Mouse (Mus musculus): Measurements from ENCODE around the gene Tmem263. TPM values are rescaled to one million over a fixed set of nuclear protein-coding genes. Genes with fewer than 3 reads are reported as not detected.

The Tmem263 gene
- total and polyA plus RNA-seq, 3 experiments = 11.8 to 15.7 TPM; not detected in 1

- Histone ChIP-seq H3K79me2 (ENCODE audit: control insufficient read depth, insufficient read depth, low read length, poor library complexity) (no peaks in the 10 kb centered on the region), H3K4me1 (ENCODE audit: control insufficient read depth in 1 of 2, insufficient read depth in 2 of 2, low read length in 2 of 2) (peaks cover 0 to 4% of the 10 kb centered on the region in 2 experiments; a peak in 2 of 4 replicates), H3K27ac (ENCODE audit: control insufficient read depth, low read depth, low read length) (no peak within 1 kb of the TSS), H3K9ac (ENCODE audit: control insufficient read depth, low read depth, low read length, poor library complexity, severe bottlenecking) (peak within 1 kb of the TSS; percentile 65), H3K27me3 (ENCODE audit: control insufficient read depth in 1 of 2, insufficient read depth in 2 of 2, low read length in 2 of 2) (no peaks in the 10 kb centered on the region; a peak in 1 of 4 replicates), H3K9me3 (replicated peaks; ENCODE audit: insufficient read depth, low read length) (no peaks in the 10 kb centered on the region), H3K36me3 (ENCODE audit: control insufficient read depth in 1 of 2, insufficient read depth in 2 of 2, low read length in 2 of 2) (peaks cover 0 to 7% of the 10 kb centered on the region in 2 experiments; a peak in 1 of 4 replicates), H3K4me3 (ENCODE audit: control insufficient read depth in 1 of 2, insufficient read depth in 1 of 2, low read depth in 2 of 2, low read length in 2 of 2) (peak within 1 kb of the TSS; percentile 83 to 95)
- peak; percentile 98 for DNase-seq (ENCODE audit: low read depth, low spot score)
- TF ChIP-seq USF1 (IDR thresholded peaks at IDR 0.05; ENCODE audit: low read depth, low read length) = peak; percentile 59
- peak; percentile 79 for TF ChIP-seq ELF1 (IDR thresholded peaks at IDR 0.05; ENCODE audit: low read depth, low read length)
- peak; percentile 79 for TF ChIP-seq CHD2 (IDR thresholded peaks at IDR 0.05; ENCODE audit: low read length)
- no peak for TF ChIP-seq SIN3A (IDR thresholded peaks at IDR 0.05; ENCODE audit: low read length)
- TF ChIP-seq ZC3H11A (IDR thresholded peaks at IDR 0.05; ENCODE audit: low read depth, low read length) = no peak
- TF ChIP-seq ZNF384 (IDR thresholded peaks at IDR 0.05; ENCODE audit: low read depth, low read length) = no peak
- TF ChIP-seq TAL1 (IDR thresholded peaks at IDR 0.05; ENCODE audit: low read length) = no peak
- no peak for TF ChIP-seq ZMIZ1 (IDR thresholded peaks at IDR 0.05; ENCODE audit: low read depth, low read length)
- no peak for TF ChIP-seq GATA1 (IDR thresholded peaks at IDR 0.05; ENCODE audit: low read depth, low read length)
- no peak for TF ChIP-seq MEF2A (IDR thresholded peaks at IDR 0.05; ENCODE audit: extremely low read depth, insufficient replicate concordance, low read depth, low read length, poor library complexity, severe bottlenecking)
- peak; percentile 35; the same call in 1 of the 2 replicates for TF ChIP-seq KAT2A (conservative IDR thresholded peaks at IDR 0.05; ENCODE audit: low read depth, low read length)
- TF ChIP-seq MAX (IDR thresholded peaks at IDR 0.05; ENCODE audit: low read length) = no peak
- TF ChIP-seq RCOR1 (IDR thresholded peaks at IDR 0.05; ENCODE audit: low read depth, low read length) = no peak
- peak in 2 of 3 experiments; percentile 10 to 26; a peak in 2 of 6 replicates for TF ChIP-seq CTCF (IDR thresholded peaks at IDR 0.05 in 2 of 3, conservative IDR thresholded peaks at IDR 0.05 in 1 of 3; ENCODE audit: control insufficient read depth in 1 of 3, insufficient read depth in 1 of 3, low read depth in 2 of 3, low read length in 3 of 3, poor library complexity in 1 of 3, severe bottlenecking in 1 of 3)
- TF ChIP-seq MYB (IDR thresholded peaks at IDR 0.05; ENCODE audit: low read depth, low read length) = no peak
- peak; percentile 15 for TF ChIP-seq RAD21 (IDR thresholded peaks at IDR 0.05; ENCODE audit: low read depth, low read length)
- TF ChIP-seq POLR2A (IDR thresholded peaks at IDR 0.05; ENCODE audit: control insufficient read depth in 1 of 2, insufficient read depth in 1 of 2, low read depth in 1 of 2, low read length in 2 of 2, poor library complexity in 1 of 2) = peak; percentile 27 to 48; a peak in 1 of 4 replicates
- TF ChIP-seq MAZ (IDR thresholded peaks at IDR 0.05; ENCODE audit: low read depth, low read length) = no peak
- no peak for TF ChIP-seq MYC (IDR thresholded peaks at IDR 0.05; ENCODE audit: low read depth, low read length)
- 0 out of 2 replicates have a peak, but pooled peaks have one; percentile 13 for TF ChIP-seq TBP (IDR thresholded peaks at IDR 0.05; ENCODE audit: low read depth, low read length)
- no peak for TF ChIP-seq E2F4 (IDR thresholded peaks at IDR 0.05; ENCODE audit: borderline replicate concordance, low read depth, low read length)
- TF ChIP-seq ETS1 (IDR thresholded peaks at IDR 0.05; ENCODE audit: low read depth, low read length) = peak; percentile 6; the same call in 1 of the 2 replicates
- no peak for TF ChIP-seq TCF12 (IDR thresholded peaks at IDR 0.05; ENCODE audit: low read depth, low read length)
- peak; percentile 73 for TF ChIP-seq HCFC1 (IDR thresholded peaks at IDR 0.05; ENCODE audit: low read depth, low read length)
- no peak for TF ChIP-seq MXI1 (IDR thresholded peaks at IDR 0.05; ENCODE audit: low read depth, low read length)
- peak; percentile 39 for TF ChIP-seq SMC3 (IDR thresholded peaks at IDR 0.05; ENCODE audit: low read depth, low read length)
These were observed 25.2 kb downstream of the Tmem263 start, which contains the start of gene Mterf2 for GRCm38 (mm10) chr10:85127395-85128287. Mterf2 (minus strand) TSS chr10:85128027.
